Mouse (Mus musculus): Measurements from ENCODE around the gene Tspan17.

Tspan17 gene

DNA sequence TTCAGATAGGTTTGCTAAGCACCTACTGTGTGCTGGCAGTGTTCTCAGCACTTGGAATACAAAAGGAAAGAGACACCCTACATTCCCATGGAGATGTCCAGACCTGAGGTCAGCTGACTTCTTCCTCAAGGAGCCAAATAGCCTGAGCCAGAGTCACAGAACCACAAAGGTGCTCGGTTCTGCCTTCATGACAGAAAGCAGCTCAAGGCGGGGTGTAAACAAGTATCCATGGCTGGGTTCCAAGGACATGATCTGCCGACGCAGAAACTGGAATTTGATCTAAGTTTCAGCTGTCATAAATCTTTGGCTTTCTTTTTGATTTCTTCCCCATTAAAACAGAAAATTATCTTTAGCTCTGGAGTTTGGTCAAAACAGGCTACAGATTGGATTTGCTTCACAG, 11.0 kb downstream of the Tspan17 start:
- intact Hi-C loops (cut with DNase I) = no loop called here

DNA sequence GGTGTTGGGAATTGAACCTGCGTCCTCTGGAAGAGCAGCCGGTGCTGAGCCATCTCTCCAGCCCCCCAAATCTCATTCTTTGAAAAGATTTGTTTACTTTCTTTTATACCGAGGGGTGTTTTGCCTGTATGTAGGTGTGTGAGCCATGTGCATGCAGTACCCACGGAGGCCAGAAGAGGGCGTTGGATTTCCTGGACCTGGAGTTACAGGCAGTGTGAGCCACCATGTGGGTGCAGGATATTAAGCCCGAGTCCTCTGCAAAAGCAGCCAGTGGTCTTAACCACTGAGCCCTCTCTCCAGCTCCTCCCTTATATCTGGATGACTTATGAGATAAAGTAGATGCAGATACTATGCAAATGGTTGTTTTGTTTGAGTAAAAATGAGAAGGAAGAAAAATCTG, 13.8 kb downstream of the Tspan17 start:
- intact Hi-C loops (cut with DNase I) = no loop called here

- intact Hi-C loops (cut with DNase I) = no loop called here
Observed at GRCm38 (mm10) chr13:54805134-54805838, 16.1 kb downstream of the Tspan17 start.

DNA sequence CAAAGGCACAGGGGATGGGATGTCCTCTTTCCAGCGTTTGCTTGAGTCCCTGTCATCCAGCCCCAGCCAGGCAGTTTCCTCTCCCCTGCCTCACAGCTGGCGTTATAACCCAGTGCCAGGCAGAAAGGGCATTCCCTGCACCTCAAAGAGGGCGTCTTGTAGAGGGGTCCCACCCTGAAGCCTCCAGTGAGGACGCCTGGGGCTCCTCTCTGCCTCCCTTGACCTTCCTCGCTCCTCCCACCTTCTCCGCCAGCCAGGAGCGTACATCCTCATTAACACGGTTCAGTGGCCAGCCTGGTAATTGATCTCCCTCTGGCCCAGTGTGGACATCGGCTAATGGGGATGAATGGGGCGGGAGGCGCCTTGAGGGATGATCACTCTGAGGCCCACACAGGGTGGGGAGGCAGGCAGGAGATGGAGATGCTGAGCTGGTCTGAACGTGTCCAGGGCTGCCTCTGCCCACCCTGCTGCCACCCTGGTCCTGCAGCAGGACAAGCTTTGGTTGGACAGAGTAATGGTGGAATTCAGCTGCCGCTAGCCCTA, 17.3 kb downstream of the Tspan17 start:
- intact Hi-C loops (cut with DNase I) = no loop called here

DNA sequence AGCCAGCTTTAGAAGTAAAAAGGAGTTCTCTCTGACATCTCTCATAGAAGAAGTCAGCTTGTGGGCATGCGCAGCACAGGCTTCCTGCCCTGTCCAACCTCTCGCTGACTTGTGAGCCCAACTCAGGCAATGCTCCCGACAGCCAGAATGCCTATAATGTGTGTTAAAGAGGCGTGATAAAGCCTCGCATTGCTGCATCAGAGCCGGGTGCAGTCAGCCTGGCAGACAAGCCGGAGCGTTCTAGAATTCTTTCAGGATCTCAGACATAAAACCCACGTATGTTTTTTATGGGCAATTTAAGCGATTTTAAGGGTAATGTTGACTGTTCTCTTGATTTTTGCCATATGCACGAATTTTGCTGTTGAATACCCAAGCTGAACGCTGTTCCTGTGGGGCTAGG, 18.9 kb downstream of the Tspan17 start:
- intact Hi-C loops (cut with DNase I) = no loop called here

- intact Hi-C loops (cut with DNase I) = no loop called here
Observed at GRCm38 (mm10) chr13:54811476-54811875, 22.3 kb downstream of the Tspan17 start.

- intact Hi-C loops (cut with DNase I) = no loop called here
Observed at GRCm38 (mm10) chr13:54813381-54813780, 24.2 kb downstream of the Tspan17 start.

- intact Hi-C loops (cut with DNase I) = no loop called here
Observed at GRCm38 (mm10) chr13:54818399-54819254, 29.4 kb downstream of the Tspan17 start.

GRCm38 (mm10) chr13:54821106-54821505, 31.9 kb downstream of the Tspan17 start:
- intact Hi-C loops (cut with DNase I) = no loop called here

DNA sequence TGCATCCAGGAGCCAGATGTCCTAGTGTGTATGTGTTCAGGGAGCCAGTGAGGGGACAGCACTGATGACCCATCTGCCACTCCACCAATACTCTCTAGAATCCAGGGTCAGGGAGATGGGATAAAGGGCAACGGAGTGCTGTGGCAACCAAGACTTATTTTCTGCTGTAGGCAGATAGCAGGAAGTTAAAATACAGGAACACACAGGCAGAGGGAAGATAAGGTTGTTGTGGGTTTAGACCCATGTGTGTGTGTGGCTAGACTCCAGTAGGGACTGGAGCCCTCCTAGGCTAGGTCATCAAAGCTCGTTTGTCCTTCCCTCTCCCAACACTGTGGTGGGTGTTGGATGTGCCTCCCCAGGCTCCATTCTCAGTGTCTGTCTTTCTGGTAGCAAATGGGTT, 32.8 kb downstream of the Tspan17 start:
- intact Hi-C loops (cut with DNase I) = no loop called here

DNA sequence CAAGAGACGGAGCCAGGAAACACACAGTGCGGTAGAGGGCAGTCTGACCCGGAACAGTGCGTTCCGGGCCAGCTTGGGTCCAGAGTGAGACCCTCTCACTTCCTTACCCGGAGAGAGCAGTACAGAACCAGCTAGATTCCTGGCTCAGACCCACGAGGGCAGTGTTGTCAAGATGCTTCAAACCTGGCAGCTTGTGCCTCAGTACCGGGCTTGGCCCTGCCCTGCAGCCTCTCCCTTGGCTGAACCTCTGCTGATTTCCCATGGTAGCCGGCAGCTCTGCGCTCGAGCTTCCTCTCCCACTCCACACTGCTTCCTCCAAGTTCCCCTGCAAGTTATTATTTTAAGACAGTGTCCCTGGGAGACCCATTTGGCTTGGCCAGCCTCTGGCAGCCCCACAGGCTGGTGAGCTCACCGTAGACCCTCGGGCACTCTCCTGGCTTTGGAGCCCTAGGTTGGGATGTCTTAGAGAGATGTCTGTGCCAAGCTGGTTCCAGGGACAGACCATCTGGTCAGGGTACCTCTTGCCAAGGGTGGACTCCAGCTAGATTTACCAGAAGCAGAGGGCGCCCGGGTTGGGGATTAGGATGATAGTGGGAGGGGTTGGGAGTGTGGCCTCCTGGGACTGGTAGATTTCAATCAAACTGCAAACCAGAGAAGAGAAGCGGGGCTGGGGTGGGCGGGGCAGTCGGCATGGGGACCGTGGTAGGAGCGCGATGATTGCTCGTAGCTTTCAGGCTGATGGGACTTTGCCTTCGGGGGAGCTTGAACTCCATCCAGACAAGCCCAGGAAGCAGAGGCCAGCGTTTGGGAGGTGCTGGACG, 35.1 kb downstream of the Tspan17 start:
- intact Hi-C loops (cut with DNase I) = no loop called here

- intact Hi-C loops (cut with DNase I) = no loop called here
Observed at GRCm38 (mm10) chr13:54827992-54828391, 38.8 kb downstream of the Tspan17 start.

DNA sequence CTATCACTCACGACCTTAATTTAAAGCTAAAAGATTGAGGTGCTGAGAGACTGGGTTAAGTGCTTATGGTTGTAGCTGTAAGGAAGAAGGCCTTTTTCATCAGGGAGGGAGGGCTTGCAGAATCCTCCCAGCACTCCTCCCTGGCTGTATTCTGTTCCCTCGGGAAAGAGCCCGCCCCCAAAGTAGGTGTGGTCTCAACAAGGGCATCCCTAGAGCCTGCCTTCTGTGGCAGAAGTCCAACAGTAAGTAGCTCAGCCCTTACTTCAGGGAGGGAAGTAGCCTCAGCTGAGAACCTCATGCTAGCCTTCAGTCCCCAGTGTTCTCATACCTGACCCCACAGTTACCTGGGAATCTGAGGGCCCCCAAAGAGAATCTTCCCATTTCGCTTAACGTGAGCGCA, 39.3 kb downstream of the Tspan17 start:
- intact Hi-C loops (cut with DNase I) = no loop called here

- intact Hi-C loops (cut with DNase I) = no loop called here
Observed at GRCm38 (mm10) chr13:54829450-54829849, 40.3 kb downstream of the Tspan17 start.

DNA sequence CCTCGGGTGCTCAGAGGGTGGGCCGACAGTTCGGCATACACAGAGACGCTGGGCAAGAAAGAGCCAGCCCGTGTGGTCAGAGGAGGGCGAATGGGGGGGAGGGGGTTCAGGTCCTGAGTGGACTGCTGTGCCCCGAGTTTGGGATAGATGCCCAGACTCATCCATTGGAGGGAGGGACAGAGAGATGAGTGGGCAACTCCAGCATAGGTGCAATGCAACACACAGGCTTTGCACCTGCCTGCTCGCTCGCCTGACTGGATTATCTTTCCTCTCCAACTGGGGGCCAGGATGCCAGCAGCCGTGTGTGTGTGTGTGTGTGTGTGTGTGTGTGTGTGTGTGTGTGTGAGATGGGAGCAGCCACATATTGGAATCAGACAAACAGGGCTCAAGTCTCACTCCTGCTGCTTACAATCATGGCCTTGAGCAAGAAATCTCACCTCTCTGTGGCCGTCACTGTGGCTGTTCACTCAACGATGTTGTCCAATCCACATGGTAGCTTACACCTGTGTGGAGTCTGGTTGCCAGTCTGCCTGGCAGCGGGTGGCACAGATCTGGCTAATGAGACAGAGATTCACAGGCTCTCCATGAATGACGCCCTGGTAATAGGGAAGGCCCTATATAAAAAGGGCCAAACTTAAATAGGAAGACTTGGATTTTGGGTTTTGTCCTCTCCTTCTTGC, 47.3 kb downstream of the Tspan17 start:
- intact Hi-C loops (cut with DNase I) = no loop called here

- intact Hi-C loops (cut with DNase I) = no loop called here
Observed at GRCm38 (mm10) chr13:54837061-54837460, 47.9 kb downstream of the Tspan17 start.

- intact Hi-C loops (cut with DNase I) = no loop called here
Observed at GRCm38 (mm10) chr13:54837471-54837889, 48.3 kb downstream of the Tspan17 start.

- intact Hi-C loops (cut with DNase I) = no loop called here
Observed at GRCm38 (mm10) chr13:54838540-54838939, 49.4 kb downstream of the Tspan17 start.

GRCm38 (mm10) chr13:54839211-54839610, 50.0 kb downstream of the Tspan17 start:
- intact Hi-C loops (cut with DNase I) = no loop called here

- intact Hi-C loops (cut with DNase I) = no loop called here
Observed at GRCm38 (mm10) chr13:54844579-54844978, 55.4 kb downstream of the Tspan17 start.

Measured in adrenal gland (tissue).